Mouse (Mus musculus): ENCODE results near the gene Tanc2. TPM values are rescaled to one million over a fixed set of nuclear protein-coding genes. Genes with fewer than 3 reads are reported as not detected.

Gene Tanc2
- total RNA-seq, 2 experiments from 2014 or later = 1.1 to 3.4 TPM

- 0 out of 2 replicates have a peak, but pooled peaks have one; percentile 37 for ATAC-seq (replicated peaks; ENCODE audit: poor library complexity)
Measured at GRCm38 (mm10) chr11:105643995-105644394, 54.2 kb downstream of the Tanc2 start.

GRCm38 (mm10) chr11:105648026-105648425 lies 58.2 kb downstream of the Tanc2 start:
- no peak for ATAC-seq (replicated peaks; ENCODE audit: poor library complexity)

GRCm38 (mm10) chr11:105654616-105655015 lies 64.8 kb downstream of the Tanc2 start:
- ATAC-seq (replicated peaks; ENCODE audit: poor library complexity) = no peak

GRCm38 (mm10) chr11:105655335-105655734 lies 65.5 kb downstream of the Tanc2 start:
- ATAC-seq (replicated peaks; ENCODE audit: poor library complexity) = no peak

- ATAC-seq (replicated peaks; ENCODE audit: poor library complexity) = no peak
Measured at GRCm38 (mm10) chr11:105667879-105668278, 78.1 kb downstream of the Tanc2 start.

- ATAC-seq (replicated peaks; ENCODE audit: poor library complexity) = no peak
Measured at GRCm38 (mm10) chr11:105678996-105679395, 89.2 kb downstream of the Tanc2 start.

GRCm38 (mm10) chr11:105684747-105685146 lies 95.0 kb downstream of the Tanc2 start:
- ATAC-seq (replicated peaks; ENCODE audit: poor library complexity) = no peak

GRCm38 (mm10) chr11:105700528-105700927 lies 110.7 kb downstream of the Tanc2 start:
- ATAC-seq (replicated peaks; ENCODE audit: poor library complexity) = no peak

- ATAC-seq (replicated peaks; ENCODE audit: poor library complexity) = no peak
Measured at GRCm38 (mm10) chr11:105719660-105720059, 129.9 kb downstream of the Tanc2 start.

GRCm38 (mm10) chr11:105731541-105731940 lies 141.8 kb downstream of the Tanc2 start:
- no peak for ATAC-seq (replicated peaks; ENCODE audit: poor library complexity)

GRCm38 (mm10) chr11:105731989-105732531 lies 142.3 kb downstream of the Tanc2 start:
- no peak for ATAC-seq (replicated peaks; ENCODE audit: poor library complexity)

- no peak for ATAC-seq (replicated peaks; ENCODE audit: poor library complexity)
Measured at GRCm38 (mm10) chr11:105743171-105743570, 153.4 kb downstream of the Tanc2 start.

GRCm38 (mm10) chr11:105749297-105750071 lies 159.7 kb downstream of the Tanc2 start:
- 0 out of 2 replicates have a peak, but pooled peaks have one; percentile 9 for ATAC-seq (replicated peaks; ENCODE audit: poor library complexity)

- no peak for ATAC-seq (replicated peaks; ENCODE audit: poor library complexity)
Measured at GRCm38 (mm10) chr11:105758561-105759203, 168.9 kb downstream of the Tanc2 start.

GRCm38 (mm10) chr11:105759413-105759812 lies 169.6 kb downstream of the Tanc2 start:
- ATAC-seq (replicated peaks; ENCODE audit: poor library complexity) = no peak

- no peak for ATAC-seq (replicated peaks; ENCODE audit: poor library complexity)
Measured at GRCm38 (mm10) chr11:105760346-105760745, 170.6 kb downstream of the Tanc2 start.

- no peak for ATAC-seq (replicated peaks; ENCODE audit: poor library complexity)
Measured at GRCm38 (mm10) chr11:105777802-105778201, 188.0 kb downstream of the Tanc2 start.

GRCm38 (mm10) chr11:105792501-105792900 lies 202.7 kb downstream of the Tanc2 start:
- ATAC-seq (replicated peaks; ENCODE audit: poor library complexity) = no peak

GRCm38 (mm10) chr11:105803686-105804085 lies 213.9 kb downstream of the Tanc2 start:
- ATAC-seq (replicated peaks; ENCODE audit: poor library complexity) = no peak

- ATAC-seq (replicated peaks; ENCODE audit: poor library complexity) = no peak
Measured at GRCm38 (mm10) chr11:105804776-105805175, 215.0 kb downstream of the Tanc2 start.

- no peak for ATAC-seq (replicated peaks; ENCODE audit: poor library complexity)
Measured at GRCm38 (mm10) chr11:105807103-105807502, 217.3 kb downstream of the Tanc2 start.

GRCm38 (mm10) chr11:105823246-105823645 lies 233.5 kb downstream of the Tanc2 start:
- ATAC-seq (replicated peaks; ENCODE audit: poor library complexity) = no peak
